Mouse (Mus musculus) intestine, embryonic 14.5 days (tissue): Measurements from ENCODE around the gene Wdr93. TPM values are rescaled to one million over a fixed set of nuclear protein-coding genes. Genes with fewer than 3 reads are reported as not detected.

Source experiments
- ATAC-seq: fragments of 200-750 bp; cut with Nextera tagmentation; replicated peaks from 2 replicates; pipeline ENCODE4 v1.8.0; 2017; ENCODE audit warnings: low read depth, moderate number of reproducible peaks, moderate TSS enrichment, moderate library complexity; ENCODE audit not compliant: low FRiP score, low TSS enrichment
- DNase-seq: peaks from one replicate; pipeline ENCODE4 v3.0.0-alpha.2; 2018; ENCODE audit warnings: low spot score
- H3K27ac ChIP-seq: fragments of 300-500 bp; sonication (generic); 2 replicates; pipeline ENCODE4 v1.5.1; 2014; ENCODE audit warnings: low read depth, mild to moderate bottlenecking, control low read depth
- H3K27me3 ChIP-seq: fragments of 300-500 bp; sonication (generic); replicated peaks from 2 replicates; pipeline ENCODE4 v1.6.1; 2014; ENCODE audit warnings: low read length, control low read depth; ENCODE audit not compliant: control insufficient read depth, insufficient read depth
- H3K36me3 ChIP-seq: fragments of 300-500 bp; sonication (generic); 2 replicates; pipeline ENCODE4 v1.6.1; 2014; ENCODE audit warnings: low read length, control low read depth; ENCODE audit not compliant: control insufficient read depth, insufficient read depth
- H3K4me1 ChIP-seq: fragments of 300-500 bp; sonication (generic); replicated peaks from 2 replicates; pipeline ENCODE4 v1.6.1; 2014; ENCODE audit warnings: low read length, control low read depth, mixed read lengths; ENCODE audit not compliant: control insufficient read depth, insufficient read depth
- H3K4me2 ChIP-seq: fragments of 300-500 bp; sonication (generic); 2 replicates; pipeline ENCODE4 v1.6.1; 2014; ENCODE audit warnings: low read length
- H3K4me3 ChIP-seq: fragments of 300-500 bp; sonication (generic); 2 replicates; pipeline ENCODE4 v1.5.1; 2014; ENCODE audit warnings: low read depth, low read length, control low read depth, mixed read lengths
- H3K9ac ChIP-seq: fragments of 300-500 bp; sonication (generic); 2 replicates; pipeline ENCODE4 v1.6.1; 2014; ENCODE audit warnings: mild to moderate bottlenecking, low read length
- H3K9me3 ChIP-seq: fragments of 300-500 bp; sonication (generic); 2 replicates; pipeline ENCODE4 v1.6.1; 2016; ENCODE audit warnings: low read length, control low read depth; ENCODE audit not compliant: control insufficient read depth
- WGBS: fragments of 180-500 bp; shearing (Covaris S2); extraction: QIAGEN DNeasy Blood & Tissue Kit; methylation state at CpG from one replicate; pipeline ENCODE4 v1.1.7; 2014; 5-methylcytosine and 5-hydroxymethylcytosine counted together
- polyA plus RNA-seq: library from polyadenylated mRNA; unstranded; fragments of >200 nt; fragmentation: Nextera tagmentation; extraction: Ambion mirVana; gene quantifications from 2 replicates; pipeline ENCODE4 v1.2.1, GENCODE M21; 2014

Gene Wdr93
- polyA plus RNA-seq, 1 experiment from 2014 or later: 0.18 TPM

DNA sequence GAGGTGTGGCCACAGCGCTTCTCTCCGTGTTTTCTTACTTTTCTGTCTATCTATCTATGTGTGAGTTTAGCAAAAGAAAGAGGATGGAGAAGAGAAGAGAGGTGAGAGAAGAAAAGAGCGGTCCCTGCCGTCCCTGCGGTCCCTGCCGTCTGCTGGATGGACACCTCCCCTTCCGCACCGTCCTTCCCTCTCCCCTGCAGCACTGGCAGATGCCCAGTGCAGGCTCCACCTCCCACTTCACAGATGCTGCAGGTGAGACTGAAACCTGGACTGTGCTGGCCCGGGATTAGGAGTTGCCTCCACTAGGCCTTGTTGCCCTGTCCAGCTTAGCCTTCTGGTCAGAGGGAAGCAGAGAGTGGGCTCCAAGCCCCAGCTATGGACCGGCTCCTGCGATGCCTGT is 58.4 kb downstream of the Wdr93 start:
- H3K4me1 ChIP-seq: no peaks in the 10 kb centered on the region
- DNase-seq: no peak
- no peaks in the 10 kb centered on the region for H3K36me3 ChIP-seq
- no peak overlapping the region for H3K9ac ChIP-seq
- no peak overlapping the region for H3K4me2 ChIP-seq
- no peak overlapping the region for H3K4me3 ChIP-seq
- no peaks in the 10 kb centered on the region for H3K27me3 ChIP-seq
- WGBS: 72% methylated on average over 11 of the region's 11 CpGs
- ATAC-seq: no peak
- H3K27ac ChIP-seq: no peak overlapping the region
- H3K9me3 ChIP-seq: no peaks in the 10 kb centered on the region

DNA sequence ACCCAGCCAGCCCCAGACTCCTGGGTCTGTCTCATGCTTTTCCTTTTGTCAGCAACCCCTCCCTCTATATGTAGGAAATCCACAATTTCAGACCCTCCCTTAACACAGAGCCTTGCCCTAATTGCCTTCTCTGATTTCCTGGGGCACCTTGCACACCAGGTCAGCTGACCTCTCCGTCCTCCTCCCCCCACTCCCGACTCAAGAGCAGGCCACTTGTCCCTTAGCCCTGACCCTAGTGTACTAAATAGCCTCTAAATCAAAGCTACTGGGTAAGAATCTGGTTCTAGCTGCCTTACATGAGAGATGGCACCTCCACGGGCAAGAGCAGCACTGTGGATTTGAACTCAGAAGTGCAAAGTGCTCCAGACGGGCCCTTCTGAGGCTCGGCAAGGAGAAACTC is 59.1 kb downstream of the Wdr93 start:
- no peak overlapping the region for H3K4me3 ChIP-seq
- DNase-seq: no peak
- no peaks in the 10 kb centered on the region for H3K9me3 ChIP-seq
- H3K4me2 ChIP-seq: no peak overlapping the region
- no peaks in the 10 kb centered on the region for H3K36me3 ChIP-seq
- 64% methylated on average over 5 of the region's 5 CpGs for WGBS
- H3K27ac ChIP-seq: no peak overlapping the region
- H3K4me1 ChIP-seq: no peaks in the 10 kb centered on the region
- H3K27me3 ChIP-seq: no peaks in the 10 kb centered on the region
- no peak overlapping the region for H3K9ac ChIP-seq
- no peak for ATAC-seq

DNA sequence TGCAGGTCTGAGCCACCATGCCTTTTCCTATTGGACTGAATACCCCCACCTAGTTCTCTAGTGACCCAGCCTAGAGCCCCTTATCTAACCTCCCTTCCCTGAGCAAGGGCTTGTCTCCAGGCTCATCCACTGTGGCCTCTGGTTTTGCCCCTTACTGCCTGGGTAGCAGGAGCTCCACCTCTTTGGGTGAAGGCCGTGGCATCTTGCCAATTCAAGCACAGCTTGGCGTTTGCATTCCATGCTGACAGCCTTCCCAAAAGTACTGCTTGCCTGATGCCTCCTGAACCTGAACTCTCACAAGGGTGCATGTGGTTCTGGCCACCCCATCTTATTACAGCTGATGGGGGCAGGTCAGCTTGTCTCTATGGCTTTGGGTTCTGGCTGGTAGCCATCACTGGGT is 60.9 kb downstream of the Wdr93 start:
- H3K4me2 ChIP-seq: no peak overlapping the region
- H3K4me1 ChIP-seq: no peaks in the 10 kb centered on the region
- H3K27me3 ChIP-seq: no peaks in the 10 kb centered on the region
- no peak overlapping the region for H3K9ac ChIP-seq
- WGBS: 59% methylated on average over 2 of the region's 2 CpGs
- DNase-seq (no peak), ATAC-seq (no peak)
- H3K4me3 ChIP-seq: no peak overlapping the region
- no peaks in the 10 kb centered on the region for H3K36me3 ChIP-seq
- H3K27ac ChIP-seq: no peak overlapping the region
- H3K9me3 ChIP-seq: no peaks in the 10 kb centered on the region

DNA sequence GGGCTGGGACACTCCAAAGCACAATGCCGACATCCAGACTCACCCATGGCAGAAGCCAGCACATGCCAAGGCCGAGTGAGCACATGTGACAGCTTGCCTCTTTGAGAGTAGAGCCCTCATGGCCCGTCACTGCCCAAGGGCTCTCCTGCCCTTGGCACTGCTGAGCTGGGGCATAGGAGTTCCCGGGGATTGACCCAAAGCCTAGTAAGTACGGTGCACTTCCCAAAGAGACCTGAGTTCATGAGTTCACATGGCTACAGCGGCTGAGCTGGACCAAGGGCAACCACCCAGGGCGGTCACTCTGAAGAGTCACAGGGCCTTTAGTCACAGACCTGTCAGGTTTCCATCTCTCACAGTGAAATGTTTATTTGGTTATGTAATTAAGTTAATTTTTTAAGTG is 65.6 kb downstream of the Wdr93 start:
- DNase-seq (no peak), ATAC-seq (no peak)
- Histone ChIP-seq H3K4me3 (no peak overlapping the region), H3K9ac (no peak overlapping the region), H3K4me2 (no peak overlapping the region), H3K9me3 (no peaks in the 10 kb centered on the region), H3K27me3 (peaks cover 20% of the 10 kb centered on the region), H3K27ac (no peak overlapping the region), H3K4me1 (no peaks in the 10 kb centered on the region), H3K36me3 (no peaks in the 10 kb centered on the region)
- 82% methylated on average over 7 of the region's 7 CpGs for WGBS

DNA sequence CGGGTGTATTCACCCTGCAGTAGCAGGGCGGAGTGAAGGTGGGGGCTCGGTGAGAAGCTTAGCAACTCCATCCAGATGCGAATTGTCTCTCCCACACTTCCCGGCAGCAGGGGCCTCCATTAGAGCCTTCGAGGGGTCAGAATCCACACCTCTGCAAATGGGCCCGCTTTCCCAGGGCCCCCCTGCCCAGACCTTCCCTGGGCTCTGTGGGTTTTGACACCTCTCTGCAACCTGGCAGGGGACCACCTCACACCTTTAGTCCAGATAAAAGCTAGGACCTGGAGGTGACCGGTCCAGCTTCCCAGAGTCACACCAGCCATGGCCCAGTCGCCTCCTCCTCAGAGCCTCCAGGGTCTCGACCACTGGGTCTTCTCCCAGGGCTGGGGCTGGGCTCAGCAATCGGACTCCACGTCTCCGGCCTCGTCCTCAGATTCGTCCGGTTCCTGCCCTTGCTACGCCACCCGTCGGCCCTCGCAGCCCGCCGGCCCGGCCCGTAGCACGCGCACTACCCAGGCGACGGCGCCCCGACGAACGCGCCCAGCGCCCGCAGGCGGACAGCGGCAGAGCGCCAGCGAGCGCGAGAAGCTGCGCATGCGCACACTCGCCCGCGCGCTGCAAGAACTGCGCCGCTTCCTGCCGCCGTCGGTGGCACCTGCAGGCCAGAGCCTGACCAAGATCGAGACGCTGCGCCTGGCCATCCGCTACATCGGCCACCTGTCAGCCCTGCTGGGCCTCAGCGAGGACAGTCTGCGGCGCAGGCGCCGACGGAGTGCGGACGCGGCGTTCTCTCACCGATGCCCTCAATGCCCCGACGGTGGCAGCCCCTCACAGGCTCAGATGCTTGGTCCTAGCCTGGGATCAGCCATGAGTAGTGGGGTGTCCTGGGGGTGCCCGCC is 67.9 kb downstream of the Wdr93 start, which contains the start of gene Mesp2:
Gene Mesp2, plus strand, starts transcription at position 117 of the 896 bp plus-strand sequence.
- Histone ChIP-seq H3K9ac (no peak within 1 kb of the TSS), H3K4me1 (no peaks in the 10 kb centered on the region), H3K9me3 (no peaks in the 10 kb centered on the region), H3K4me3 (peak within 1 kb of the TSS; percentile 27; the same call in 1 of the 2 replicates), H3K36me3 (no peaks in the 10 kb centered on the region), H3K4me2 (peak within 1 kb of the TSS; percentile 55), H3K27me3 (peaks cover 20% of the 10 kb centered on the region), H3K27ac (no peak within 1 kb of the TSS)
- ATAC-seq (peak; percentile 51), DNase-seq (peak; percentile 74)
- WGBS: 11% methylated on average over 71 of the region's 71 CpGs

DNA sequence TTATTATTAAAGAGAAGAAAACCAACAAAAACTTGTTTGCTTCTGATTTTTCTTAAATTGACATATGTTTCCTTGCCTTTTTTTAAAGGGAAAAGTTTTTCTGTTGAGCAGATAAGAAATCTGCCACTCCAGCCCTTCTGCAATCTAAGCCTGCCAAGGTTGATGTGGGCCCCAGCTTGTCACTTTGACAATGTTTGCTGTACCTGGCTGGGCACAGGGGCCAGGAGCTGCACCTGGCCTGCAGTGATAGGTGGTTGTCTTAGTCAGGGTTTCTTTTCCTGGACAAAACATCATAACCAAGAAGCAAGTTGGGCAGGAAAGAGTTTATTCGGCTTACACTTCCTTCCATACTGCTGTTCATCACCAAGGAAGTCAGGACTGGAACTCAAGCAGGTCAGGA is 70.4 kb downstream of the Wdr93 start:
- H3K36me3 ChIP-seq: no peaks in the 10 kb centered on the region
- ATAC-seq (no peak), DNase-seq (no peak)
- H3K4me1 ChIP-seq: no peaks in the 10 kb centered on the region
- peaks cover 24% of the 10 kb centered on the region for H3K27me3 ChIP-seq
- H3K27ac ChIP-seq: no peak overlapping the region
- H3K4me2 ChIP-seq: no peak overlapping the region
- WGBS: 76% methylated on average over 1 of the region's 1 CpGs
- no peaks in the 10 kb centered on the region for H3K9me3 ChIP-seq
- H3K4me3 ChIP-seq: no peak overlapping the region
- H3K9ac ChIP-seq: no peak overlapping the region

DNA sequence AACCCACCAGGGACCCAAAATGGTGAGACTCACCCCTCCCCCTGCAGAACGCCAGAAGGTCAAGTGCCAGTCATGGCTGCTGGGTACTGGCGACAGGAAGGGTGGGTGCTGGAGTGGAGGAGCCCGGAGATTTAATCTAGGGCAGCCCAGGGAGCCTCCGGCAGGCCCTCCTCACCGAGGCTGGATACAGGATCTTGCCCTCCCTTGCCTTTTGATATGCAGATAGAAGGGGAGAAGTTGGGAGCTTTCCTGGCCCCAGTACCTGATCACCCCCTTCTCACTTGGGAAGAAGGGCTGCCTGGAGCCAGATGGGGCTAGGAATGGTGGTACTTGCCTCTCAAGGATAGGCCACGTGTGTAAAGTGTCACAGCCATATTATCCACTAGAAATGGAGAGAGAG is 75.4 kb downstream of the Wdr93 start:
- Histone ChIP-seq H3K27me3 (0 out of 2 replicates have a peak, but pooled peaks cover 4% of the 10 kb centered on the region), H3K9ac (no peak overlapping the region), H3K4me2 (no peak overlapping the region), H3K36me3 (no peaks in the 10 kb centered on the region), H3K27ac (no peak overlapping the region), H3K9me3 (no peaks in the 10 kb centered on the region), H3K4me3 (no peak overlapping the region), H3K4me1 (0 out of 2 replicates have a peak, but pooled peaks cover 3% of the 10 kb centered on the region)
- ATAC-seq: no peak
- DNase-seq: no peak
- WGBS: 11% methylated on average over 6 of the region's 6 CpGs

DNA sequence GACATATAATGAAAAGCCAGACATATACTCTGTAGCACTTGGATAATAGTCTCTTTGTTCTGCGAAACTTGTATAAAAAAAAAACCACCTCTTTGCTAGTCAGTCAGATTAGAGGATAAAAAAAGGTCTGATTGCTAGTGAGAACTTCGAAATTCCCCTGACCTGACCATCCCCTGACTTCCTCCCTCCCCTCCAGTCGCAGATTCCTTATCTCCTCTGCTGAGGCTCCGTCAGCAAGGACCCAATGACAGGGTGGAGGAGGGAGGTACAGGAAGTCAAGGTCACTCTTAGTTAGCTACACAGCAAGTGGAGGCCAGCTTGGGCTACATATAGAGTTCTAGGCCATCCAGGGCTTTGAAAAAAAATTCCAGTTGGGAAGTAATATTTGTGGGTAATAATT is 76.6 kb downstream of the Wdr93 start:
- Histone ChIP-seq H3K9me3 (peaks cover under 1% of the 10 kb centered on the region; the same call in 1 of the 2 replicates), H3K4me3 (no peak overlapping the region), H3K9ac (no peak overlapping the region), H3K4me1 (0 out of 2 replicates have a peak, but pooled peaks cover 3% of the 10 kb centered on the region), H3K36me3 (0 out of 2 replicates have a peak, but pooled peaks cover 3% of the 10 kb centered on the region), H3K4me2 (no peak overlapping the region), H3K27me3 (0 out of 2 replicates have a peak, but pooled peaks cover 4% of the 10 kb centered on the region), H3K27ac (peak overlapping the region; percentile 36; the same call in 1 of the 2 replicates)
- DNase-seq (no peak), ATAC-seq (peak; percentile 84)
- WGBS: 28% methylated on average over 4 of the region's 4 CpGs
